Mouse (Mus musculus): ENCODE measurements around the gene Inca1. TPM values are rescaled to one million over a fixed set of nuclear protein-coding genes. Genes with fewer than 3 reads are reported as not detected.

Inca1 gene
- 10.2 TPM for polyA plus RNA-seq (2014; fragmentation: Illumina TruSeq; extraction: RNeasy Lipid Tissue Mini Kit (QIAGEN cat#74804); ENCODE audit: low read depth, low replicate concordance)

GRCm38 (mm10) chr11:70699722-70700556 is at the start of gene Inca1, which contains the start of gene Kif1c:
Gene Inca1, minus strand, starts transcription at chr11:70700155.
Gene Kif1c, plus strand, starts transcription at chr11:70700548.

GRCm38 (mm10) chr11:70687601-70688199 is 12.3 kb downstream of the Inca1 start, which contains the start of gene Camta2:
Gene Camta2, minus strand, starts transcription at chr11:70688105.

GRCm38 (mm10) chr11:70668771-70669505 is 31.0 kb downstream of the Inca1 start, which contains the start of gene Spag7:
Gene Spag7, minus strand, starts transcription at chr11:70669416.

GRCm38 (mm10) chr11:70656964-70657363 is 43.0 kb downstream of the Inca1 start, which contains the start of gene Eno3:
Gene Eno3, plus strand, starts transcription at chr11:70657202.

GRCm38 (mm10) chr11:70654198-70654922 is 45.6 kb downstream of the Inca1 start, which contains the start of gene Pfn1:
Gene Pfn1, minus strand, starts transcription at chr11:70654644.

GRCm38 (mm10) chr11:70646691-70647650 is 53.0 kb downstream of the Inca1 start, which contains the start of the genes Rnf167 and Slc25a11:
Gene Rnf167, plus strand, starts transcription at chr11:70647235.
Gene Slc25a11, minus strand, starts transcription at chr11:70647479.

GRCm38 (mm10) chr11:70638714-70639278 is 61.2 kb downstream of the Inca1 start, which contains the start of gene Gp1ba:
Gene Gp1ba, plus strand, starts transcription at chr11:70639122.

Other genes with a start within 250 kb of the Inca1 start
- gene Med11, start 248.2 kb downstream of the Inca1 start, polyA plus RNA-seq (2014; fragmentation: Illumina TruSeq; extraction: RNeasy Lipid Tissue Mini Kit (QIAGEN cat#74804); ENCODE audit: low read depth, low replicate concordance) = 4.8 TPM
- gene Zmynd15, start 240.7 kb downstream of the Inca1 start, polyA plus RNA-seq (2014; fragmentation: Illumina TruSeq; extraction: RNeasy Lipid Tissue Mini Kit (QIAGEN cat#74804); ENCODE audit: low read depth, low replicate concordance) = 18.1 TPM
- 2.3 TPM for gene Cxcl16, start 240.2 kb downstream of the Inca1 start, polyA plus RNA-seq (2014; fragmentation: Illumina TruSeq; extraction: RNeasy Lipid Tissue Mini Kit (QIAGEN cat#74804); ENCODE audit: low read depth, low replicate concordance)
- 0.35 TPM for gene Tm4sf5, start 194.9 kb downstream of the Inca1 start, polyA plus RNA-seq (2014; fragmentation: Illumina TruSeq; extraction: RNeasy Lipid Tissue Mini Kit (QIAGEN cat#74804); ENCODE audit: low read depth, low replicate concordance)
- gene Vmo1, start 185.5 kb downstream of the Inca1 start, polyA plus RNA-seq (2014; fragmentation: Illumina TruSeq; extraction: RNeasy Lipid Tissue Mini Kit (QIAGEN cat#74804); ENCODE audit: low read depth, low replicate concordance) = not detected
- gene Gltpd2, start 181.0 kb downstream of the Inca1 start, polyA plus RNA-seq (2014; fragmentation: Illumina TruSeq; extraction: RNeasy Lipid Tissue Mini Kit (QIAGEN cat#74804); ENCODE audit: low read depth, low replicate concordance) = not detected
- 20.1 TPM for gene Psmb6, start 174.8 kb downstream of the Inca1 start, polyA plus RNA-seq (2014; fragmentation: Illumina TruSeq; extraction: RNeasy Lipid Tissue Mini Kit (QIAGEN cat#74804); ENCODE audit: low read depth, low replicate concordance)
- not detected for gene Gm40193, start 167.2 kb downstream of the Inca1 start, polyA plus RNA-seq (2014; fragmentation: Illumina TruSeq; extraction: RNeasy Lipid Tissue Mini Kit (QIAGEN cat#74804); ENCODE audit: low read depth, low replicate concordance)
- 0.11 TPM for gene Pld2, start 160.1 kb downstream of the Inca1 start, polyA plus RNA-seq (2014; fragmentation: Illumina TruSeq; extraction: RNeasy Lipid Tissue Mini Kit (QIAGEN cat#74804); ENCODE audit: low read depth, low replicate concordance)
- gene Mink1, start 137.3 kb downstream of the Inca1 start, polyA plus RNA-seq (2014; fragmentation: Illumina TruSeq; extraction: RNeasy Lipid Tissue Mini Kit (QIAGEN cat#74804); ENCODE audit: low read depth, low replicate concordance) = 1.7 TPM
- 5.3 TPM for gene 4930544D05Rik, start 84.3 kb downstream of the Inca1 start, polyA plus RNA-seq (2014; fragmentation: Illumina TruSeq; extraction: RNeasy Lipid Tissue Mini Kit (QIAGEN cat#74804); ENCODE audit: low read depth, low replicate concordance)
- 5.3 TPM for gene Chrne, start 80.9 kb downstream of the Inca1 start, polyA plus RNA-seq (2014; fragmentation: Illumina TruSeq; extraction: RNeasy Lipid Tissue Mini Kit (QIAGEN cat#74804); ENCODE audit: low read depth, low replicate concordance)
- not detected for gene Gp1ba, start 61.0 kb downstream of the Inca1 start, polyA plus RNA-seq (2014; fragmentation: Illumina TruSeq; extraction: RNeasy Lipid Tissue Mini Kit (QIAGEN cat#74804); ENCODE audit: low read depth, low replicate concordance)
- gene Rnf167, start 52.9 kb downstream of the Inca1 start, polyA plus RNA-seq (2014; fragmentation: Illumina TruSeq; extraction: RNeasy Lipid Tissue Mini Kit (QIAGEN cat#74804); ENCODE audit: low read depth, low replicate concordance) = 35.2 TPM
- gene Slc25a11, start 52.7 kb downstream of the Inca1 start, polyA plus RNA-seq (2014; fragmentation: Illumina TruSeq; extraction: RNeasy Lipid Tissue Mini Kit (QIAGEN cat#74804); ENCODE audit: low read depth, low replicate concordance) = 6.2 TPM
- gene Pfn1, start 45.5 kb downstream of the Inca1 start, polyA plus RNA-seq (2014; fragmentation: Illumina TruSeq; extraction: RNeasy Lipid Tissue Mini Kit (QIAGEN cat#74804); ENCODE audit: low read depth, low replicate concordance) = 33.1 TPM
- 12.7 TPM for gene Eno3, start 43.0 kb downstream of the Inca1 start, polyA plus RNA-seq (2014; fragmentation: Illumina TruSeq; extraction: RNeasy Lipid Tissue Mini Kit (QIAGEN cat#74804); ENCODE audit: low read depth, low replicate concordance)
- gene Spag7, start 30.7 kb downstream of the Inca1 start, polyA plus RNA-seq (2014; fragmentation: Illumina TruSeq; extraction: RNeasy Lipid Tissue Mini Kit (QIAGEN cat#74804); ENCODE audit: low read depth, low replicate concordance) = 22.5 TPM
- 0.31 TPM for gene Camta2, start 12.1 kb downstream of the Inca1 start, polyA plus RNA-seq (2014; fragmentation: Illumina TruSeq; extraction: RNeasy Lipid Tissue Mini Kit (QIAGEN cat#74804); ENCODE audit: low read depth, low replicate concordance)
- gene Kif1c, start 393 bp upstream of the Inca1 start, polyA plus RNA-seq (2014; fragmentation: Illumina TruSeq; extraction: RNeasy Lipid Tissue Mini Kit (QIAGEN cat#74804); ENCODE audit: low read depth, low replicate concordance) = 1.5 TPM
- gene Zfp3, start 64.1 kb upstream of the Inca1 start, polyA plus RNA-seq (2014; fragmentation: Illumina TruSeq; extraction: RNeasy Lipid Tissue Mini Kit (QIAGEN cat#74804); ENCODE audit: low read depth, low replicate concordance) = 2.9 TPM
- not detected for gene Scimp, start 112.4 kb upstream of the Inca1 start, polyA plus RNA-seq (2014; fragmentation: Illumina TruSeq; extraction: RNeasy Lipid Tissue Mini Kit (QIAGEN cat#74804); ENCODE audit: low read depth, low replicate concordance)
- 44.8 TPM for gene Rabep1, start 144.6 kb upstream of the Inca1 start, polyA plus RNA-seq (2014; fragmentation: Illumina TruSeq; extraction: RNeasy Lipid Tissue Mini Kit (QIAGEN cat#74804); ENCODE audit: low read depth, low replicate concordance)

All from testis, adult 10 weeks (tissue).